Mouse (Mus musculus) forebrain, embryonic 16.5 days (tissue): Measurements from ENCODE around the gene Rasa4. TPM values are rescaled to one million over a fixed set of nuclear protein-coding genes. Genes with fewer than 3 reads are reported as not detected.

Experiments used
- ATAC-seq: fragments of 200-750 bp; cut with Nextera tagmentation; 2 replicates; pipeline ENCODE4 v1.8.0; 2017; ENCODE audit warnings: mild to moderate bottlenecking, moderate library complexity
- H3K27ac ChIP-seq: fragments of 300-500 bp; sonication (generic); 2 replicates; pipeline ENCODE4 v1.5.1; 2014; ENCODE audit warnings: low read length, control low read depth
- H3K27me3 ChIP-seq: fragments of 300-500 bp; sonication (generic); replicated peaks from 2 replicates; pipeline ENCODE4 v1.6.1; 2014; ENCODE audit warnings: low read length; ENCODE audit not compliant: control insufficient read depth, insufficient read depth
- H3K36me3 ChIP-seq: fragments of 300-500 bp; sonication (generic); 2 replicates; pipeline ENCODE4 v1.6.1; 2014; ENCODE audit not compliant: control insufficient read depth, insufficient read depth
- H3K4me1 ChIP-seq: fragments of 300-500 bp; sonication (generic); replicated peaks from 2 replicates; pipeline ENCODE4 v1.6.1; 2014; ENCODE audit warnings: low read length; ENCODE audit not compliant: control insufficient read depth, insufficient read depth
- H3K4me2 ChIP-seq: fragments of 300-500 bp; sonication (generic); 2 replicates; pipeline ENCODE4 v1.6.1; 2014; ENCODE audit warnings: mild to moderate bottlenecking, low read length, control low read depth
- H3K4me3 ChIP-seq: fragments of 300-500 bp; sonication (generic); replicated peaks from 2 replicates; pipeline ENCODE4 v1.5.1; 2014; ENCODE audit warnings: mild to moderate bottlenecking, low read length, control low read depth
- H3K9ac ChIP-seq: fragments of 300-500 bp; sonication (generic); replicated peaks from 2 replicates; pipeline ENCODE4 v1.6.1; 2014; ENCODE audit warnings: low read depth, low read length, control low read depth
- H3K9me3 ChIP-seq: fragments of 300-500 bp; sonication (generic); 2 replicates; pipeline ENCODE4 v1.6.1; 2016; ENCODE audit warnings: low read length; ENCODE audit not compliant: control insufficient read depth
- WGBS: fragments of 180-500 bp; shearing (Covaris S2); extraction: QIAGEN DNeasy Blood & Tissue Kit; methylation state at CpG from one replicate; pipeline ENCODE4 v1.1.7; 2014; 5-methylcytosine and 5-hydroxymethylcytosine counted together
- polyA plus RNA-seq: library from polyadenylated mRNA; unstranded; fragments of >200 nt; fragmentation: Nextera tagmentation; extraction: Ambion mirVana; gene quantifications from 2 replicates; pipeline ENCODE4 v1.2.1, GENCODE M21; 2015

Gene Rasa4
- polyA plus RNA-seq, 1 experiment from 2014 or later: 9.1 TPM

DNA sequence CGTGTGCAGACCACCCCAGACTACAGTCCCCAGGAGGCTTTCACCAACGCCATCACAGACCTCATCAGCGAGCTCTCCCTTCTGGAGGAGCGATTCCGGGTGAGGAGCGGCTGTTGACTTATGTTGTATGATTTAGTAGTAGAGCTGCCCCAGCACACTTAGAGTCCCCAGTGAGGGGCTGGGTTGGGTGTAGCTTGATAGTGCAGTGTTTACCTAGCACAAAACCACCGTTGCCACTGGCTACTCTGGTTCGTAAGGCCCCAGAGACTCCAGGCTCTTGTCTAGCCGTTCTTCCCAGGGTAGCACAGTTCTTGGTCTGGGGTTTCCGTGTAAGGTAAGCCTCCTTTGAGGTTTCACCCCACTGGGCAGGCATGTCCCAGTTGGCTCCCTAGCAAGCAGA, 38.4 kb downstream of the Rasa4 start:
- H3K36me3 ChIP-seq: peaks cover 38% of the 10 kb centered on the region
- no peak overlapping the region for H3K27ac ChIP-seq
- H3K4me2 ChIP-seq: no peak overlapping the region
- peaks cover 11% of the 10 kb centered on the region for H3K4me1 ChIP-seq
- H3K4me3 ChIP-seq: no peak overlapping the region
- no peaks in the 10 kb centered on the region for H3K27me3 ChIP-seq
- no peak overlapping the region for H3K9ac ChIP-seq
- WGBS: 91% methylated on average over 10 of the region's 10 CpGs
- ATAC-seq: no peak
- H3K9me3 ChIP-seq: no peaks in the 10 kb centered on the region

DNA sequence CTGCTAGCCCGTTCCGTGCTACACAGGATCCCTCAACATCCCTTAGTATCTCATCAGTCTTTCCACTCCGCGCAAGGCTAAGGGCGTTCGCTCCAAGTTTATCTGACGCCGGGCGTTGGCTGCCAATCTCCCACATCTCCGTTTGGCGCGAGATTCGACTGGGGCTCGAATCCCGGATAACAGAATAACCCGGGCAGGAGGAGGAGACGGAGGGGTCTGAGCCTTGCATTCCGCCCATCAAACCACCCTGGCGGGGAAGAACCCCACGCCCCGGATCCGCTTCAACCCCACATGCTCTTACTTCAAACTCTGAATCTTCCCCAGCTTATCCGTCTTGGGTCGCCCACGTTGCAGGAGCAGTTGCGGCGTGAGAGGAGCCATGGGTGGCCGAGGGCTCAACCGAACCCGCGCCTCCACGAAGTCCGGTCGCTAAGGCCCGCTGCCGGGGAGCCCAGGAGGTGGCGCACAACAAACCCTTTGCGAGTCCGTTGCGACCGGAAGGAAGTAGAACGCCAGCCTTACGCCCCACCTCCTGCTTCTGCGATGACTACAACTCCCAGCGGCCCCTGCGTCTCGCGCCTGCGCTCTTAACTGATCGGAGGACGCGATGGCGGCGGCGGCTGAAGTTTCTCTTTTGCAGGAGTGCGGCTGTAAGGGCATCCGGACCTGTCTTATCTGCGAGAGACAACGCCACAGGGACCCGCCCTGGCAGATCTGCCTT, 52.0 kb downstream of the Rasa4 start, which contains the start of the genes Lrwd1 and Alkbh4:
Gene Lrwd1, minus strand, starts transcription at position 504 of the 721 bp plus-strand sequence.
Gene Alkbh4, plus strand, starts transcription at position 576 of the 721 bp plus-strand sequence.
- H3K9ac ChIP-seq: peak within 1 kb of the TSS; percentile 72
- peak within 1 kb of the TSS; percentile 63 for H3K4me2 ChIP-seq
- H3K4me3 ChIP-seq: peak within 1 kb of the TSS; percentile 54
- peaks cover 5% of the 10 kb centered on the region for H3K36me3 ChIP-seq
- peaks cover 20% of the 10 kb centered on the region for H3K4me1 ChIP-seq
- peak within 1 kb of the TSS; percentile 35 for H3K27ac ChIP-seq
- WGBS: under 1% methylated on average over 60 of the region's 60 CpGs
- peak; percentile 98 for ATAC-seq
- H3K27me3 ChIP-seq: no peaks in the 10 kb centered on the region
- H3K9me3 ChIP-seq: no peaks in the 10 kb centered on the region

DNA sequence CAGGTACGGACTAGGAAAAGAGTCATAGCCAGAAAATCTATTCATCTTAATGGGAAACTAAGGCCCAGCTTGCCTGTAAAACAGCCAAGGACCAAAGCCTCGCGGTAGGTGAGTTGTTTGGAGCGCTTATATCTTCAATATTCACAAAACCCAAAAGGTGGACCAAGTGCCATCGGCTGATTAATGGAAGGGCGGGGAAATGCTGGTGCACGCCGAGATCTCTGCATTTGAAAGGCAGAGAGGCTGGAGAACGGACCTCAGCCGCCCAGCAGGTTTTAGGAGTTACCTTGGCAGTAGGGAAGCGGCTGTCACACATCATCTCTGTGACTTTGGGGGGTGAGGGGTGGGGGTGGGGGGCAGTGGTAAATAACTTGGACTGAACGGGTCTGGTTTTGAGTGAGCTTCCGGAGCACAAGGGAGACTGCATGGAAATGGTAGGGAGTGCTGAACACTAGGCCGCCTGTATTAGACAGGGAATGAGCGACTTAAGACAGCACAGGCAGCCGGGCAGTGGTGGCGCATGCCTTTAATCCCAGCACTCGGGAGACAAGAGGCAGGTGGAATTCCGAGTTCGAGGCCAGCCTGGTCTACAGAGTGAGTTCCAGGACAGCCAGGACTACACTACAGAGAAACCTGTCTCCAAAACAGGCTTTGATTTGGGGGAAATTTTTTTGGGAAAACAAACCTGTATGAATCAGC, 52.7 kb downstream of the Rasa4 start:
- H3K27me3 ChIP-seq: no peaks in the 10 kb centered on the region
- peaks cover 20% of the 10 kb centered on the region for H3K4me1 ChIP-seq
- peak overlapping the region; percentile 63 for H3K4me2 ChIP-seq
- H3K9ac ChIP-seq: peak overlapping the region; percentile 63
- H3K27ac ChIP-seq: no peak overlapping the region
- no peaks in the 10 kb centered on the region for H3K9me3 ChIP-seq
- WGBS: 6% methylated on average over 20 of the region's 20 CpGs
- H3K4me3 ChIP-seq: peak overlapping the region; percentile 54
- peaks cover 12% of the 10 kb centered on the region for H3K36me3 ChIP-seq
- ATAC-seq: peak; percentile 21; the same call in 1 of the 2 replicates

DNA sequence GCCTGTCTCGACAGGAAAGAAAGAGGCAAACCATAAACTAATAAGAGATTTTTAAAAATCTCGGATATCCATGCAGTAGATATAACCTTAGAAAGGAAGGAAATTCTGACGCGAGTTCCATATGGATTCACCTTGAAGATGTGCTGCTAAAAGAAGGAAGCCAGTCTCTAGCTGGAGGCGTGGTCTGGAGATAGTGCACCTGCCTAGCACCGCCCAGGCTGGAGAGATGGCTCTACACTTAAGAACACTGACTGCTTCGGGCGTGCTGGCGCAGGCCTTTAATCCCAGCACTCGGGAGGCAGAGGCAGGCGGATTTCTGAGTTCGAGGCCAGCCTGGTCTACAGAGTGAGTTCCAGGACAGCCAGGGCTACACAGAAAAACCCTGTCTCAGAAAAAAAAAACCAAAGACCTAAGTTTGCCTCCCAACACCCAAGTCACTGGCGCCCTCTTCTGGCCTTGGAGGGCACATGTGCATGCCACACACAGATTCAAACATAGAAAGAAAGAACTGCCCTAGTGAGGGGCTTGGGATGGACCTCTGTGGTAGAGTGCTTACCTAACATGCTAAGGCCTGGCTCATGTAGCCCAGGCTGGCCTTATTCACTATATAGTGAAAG, 54.0 kb downstream of the Rasa4 start:
- peaks cover 14% of the 10 kb centered on the region for H3K36me3 ChIP-seq
- no peaks in the 10 kb centered on the region for H3K9me3 ChIP-seq
- WGBS: 82% methylated on average over 13 of the region's 13 CpGs
- H3K4me1 ChIP-seq: peaks cover 20% of the 10 kb centered on the region
- H3K4me2 ChIP-seq: no peak overlapping the region
- H3K9ac ChIP-seq: no peak overlapping the region
- H3K27me3 ChIP-seq: no peaks in the 10 kb centered on the region
- H3K27ac ChIP-seq: no peak overlapping the region
- ATAC-seq: no peak
- no peak overlapping the region for H3K4me3 ChIP-seq

DNA sequence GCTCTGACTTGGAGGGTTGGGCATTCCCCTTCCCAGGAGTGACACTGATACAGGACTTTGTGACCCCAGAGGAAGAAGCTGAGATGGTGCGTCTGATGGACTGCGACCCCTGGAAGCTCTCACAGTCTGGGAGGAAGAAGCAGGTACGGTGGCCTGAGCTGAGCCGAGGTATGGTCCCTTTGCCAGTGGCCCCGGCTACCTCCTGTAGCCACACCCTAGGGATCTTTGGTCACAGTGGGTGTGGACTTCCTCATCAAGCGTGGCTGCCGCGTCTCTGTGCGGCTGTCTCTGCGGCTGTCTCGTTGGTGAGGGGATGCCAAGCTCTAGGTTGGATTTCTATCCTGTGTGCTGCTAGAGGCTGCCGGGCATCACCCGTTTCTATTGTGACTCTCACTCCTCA, 55.7 kb downstream of the Rasa4 start:
- H3K4me2 ChIP-seq: no peak overlapping the region
- no peak overlapping the region for H3K4me3 ChIP-seq
- peaks cover 20% of the 10 kb centered on the region for H3K4me1 ChIP-seq
- peaks cover 12% of the 10 kb centered on the region for H3K36me3 ChIP-seq
- no peak overlapping the region for H3K9ac ChIP-seq
- no peaks in the 10 kb centered on the region for H3K27me3 ChIP-seq
- 95% methylated on average over 13 of the region's 13 CpGs for WGBS
- ATAC-seq: no peak
- no peaks in the 10 kb centered on the region for H3K9me3 ChIP-seq
- H3K27ac ChIP-seq: no peak overlapping the region

DNA sequence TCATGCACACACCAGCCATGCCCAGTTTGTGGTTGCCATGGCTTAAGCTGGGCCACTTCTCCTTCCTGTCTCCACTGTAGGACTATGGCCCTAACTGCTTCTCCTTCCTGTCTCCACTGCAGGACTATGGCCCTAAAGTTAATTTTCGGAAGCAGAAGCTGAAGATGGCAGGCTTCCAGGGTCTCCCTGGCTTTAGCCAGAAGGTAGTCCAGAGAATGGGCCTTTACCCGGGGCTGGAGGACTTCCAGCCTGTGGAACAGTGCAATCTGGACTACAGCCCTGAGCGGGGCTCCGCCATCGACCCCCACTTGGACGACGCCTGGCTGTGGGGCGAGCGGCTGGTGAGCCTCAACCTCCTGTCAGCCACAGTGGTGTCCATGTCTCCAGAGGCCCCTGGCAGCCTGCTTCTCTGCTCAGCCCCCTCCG, 56.4 kb downstream of the Rasa4 start:
- Histone ChIP-seq H3K4me3 (no peak overlapping the region), H3K27me3 (no peaks in the 10 kb centered on the region), H3K4me2 (no peak overlapping the region), H3K9me3 (no peaks in the 10 kb centered on the region), H3K36me3 (peaks cover 12% of the 10 kb centered on the region), H3K27ac (no peak overlapping the region), H3K9ac (no peak overlapping the region), H3K4me1 (peaks cover 13% of the 10 kb centered on the region)
- no peak for ATAC-seq
- 91% methylated on average over 10 of the region's 10 CpGs for WGBS

DNA sequence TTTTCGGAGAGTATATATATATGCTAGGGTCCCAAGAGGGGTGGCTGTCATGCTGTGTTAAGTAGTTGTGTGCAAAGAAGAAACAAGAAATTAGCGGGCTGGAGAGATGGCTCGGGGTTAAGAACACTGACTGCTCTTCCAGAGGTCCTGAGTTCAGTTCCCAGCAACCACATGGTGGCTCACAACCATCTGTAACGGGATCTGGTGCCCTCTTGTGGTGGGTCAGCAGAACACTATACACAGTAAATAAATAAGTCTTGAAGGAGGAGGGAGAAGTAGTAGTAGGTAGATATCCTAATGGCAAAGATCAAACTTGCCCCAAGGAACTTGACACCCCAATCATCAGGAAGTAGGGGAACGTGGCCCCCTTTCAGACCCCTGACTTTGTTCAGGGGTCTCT, 59.0 kb downstream of the Rasa4 start:
- Histone ChIP-seq H3K4me2 (no peak overlapping the region), H3K36me3 (peaks cover 12% of the 10 kb centered on the region), H3K27ac (no peak overlapping the region), H3K4me1 (no peaks in the 10 kb centered on the region), H3K27me3 (no peaks in the 10 kb centered on the region), H3K4me3 (no peak overlapping the region), H3K9me3 (no peaks in the 10 kb centered on the region), H3K9ac (no peak overlapping the region)
- ATAC-seq: no peak
- 87% methylated on average over 5 of the region's 5 CpGs for WGBS

DNA sequence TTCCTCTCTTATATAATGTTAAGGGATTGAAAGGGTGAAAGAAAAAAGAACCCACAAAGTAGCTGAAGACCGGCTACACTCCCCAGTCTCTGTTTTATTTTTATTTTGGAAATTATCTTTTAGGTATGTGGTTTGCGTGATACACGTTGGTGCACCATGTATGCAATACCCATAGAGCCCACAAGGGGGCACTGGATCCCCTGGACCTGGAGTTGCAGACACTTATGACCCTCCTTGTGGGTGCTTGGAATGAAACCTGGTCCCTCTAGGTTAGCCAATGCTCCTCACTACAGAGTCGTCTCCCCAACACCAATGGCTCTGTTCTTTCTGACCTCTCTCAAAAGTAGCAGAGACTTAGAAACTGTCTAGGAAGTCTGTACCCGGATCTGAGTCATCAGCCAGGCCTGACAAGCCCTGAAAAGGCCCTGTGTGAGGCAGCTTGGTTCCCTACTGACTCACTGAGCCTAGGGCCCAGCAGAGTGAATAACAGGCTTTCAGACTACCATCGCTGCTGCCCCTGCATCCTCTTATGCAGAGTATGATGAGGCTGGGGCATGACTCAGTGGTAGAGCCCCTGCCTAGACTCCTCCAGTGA, 59.5 kb downstream of the Rasa4 start:
- 90% methylated on average over 6 of the region's 6 CpGs for WGBS
- Histone ChIP-seq H3K27ac (no peak overlapping the region), H3K9me3 (no peaks in the 10 kb centered on the region), H3K36me3 (peaks cover 12% of the 10 kb centered on the region), H3K4me3 (no peak overlapping the region), H3K9ac (no peak overlapping the region), H3K4me1 (no peaks in the 10 kb centered on the region), H3K4me2 (no peak overlapping the region), H3K27me3 (no peaks in the 10 kb centered on the region)
- no peak for ATAC-seq
